12 mouse cellular contexts compared by ENCODE assay signal in the genomic region with DNA sequence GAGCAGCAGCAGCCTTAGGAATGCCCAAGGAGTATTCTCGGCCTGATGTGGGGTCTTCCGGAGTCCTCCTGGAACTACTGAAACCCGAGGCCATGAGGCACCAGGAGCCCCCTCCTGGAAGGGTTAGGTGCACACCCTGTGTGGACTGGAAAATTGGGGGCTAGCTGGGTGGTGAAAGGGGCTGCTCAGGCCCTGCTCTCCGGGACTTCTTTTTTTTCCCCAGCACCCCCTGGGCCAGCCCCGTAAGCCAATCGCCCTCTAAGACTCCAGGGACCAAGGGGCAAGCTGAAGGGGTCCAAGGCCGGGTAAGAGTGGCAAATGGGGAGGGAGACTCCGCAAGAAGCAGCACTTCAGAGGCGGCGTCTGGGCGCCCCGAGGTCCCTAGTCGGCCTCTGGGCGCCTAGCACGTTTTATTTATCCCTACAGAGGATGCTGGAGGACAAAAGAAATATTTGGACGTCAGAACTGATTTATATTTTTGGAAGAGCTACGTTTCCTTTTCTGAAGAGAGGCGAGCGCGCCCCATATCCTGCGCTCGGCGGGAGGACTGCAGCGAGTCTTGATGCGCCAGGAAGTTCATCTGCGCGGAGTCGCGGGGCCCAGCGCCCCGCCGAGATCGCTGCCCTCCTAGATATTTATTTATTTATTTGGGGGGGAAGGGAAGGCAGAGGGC. TPM values are rescaled to one million over a fixed set of nuclear protein-coding genes. Genes with fewer than 3 reads are reported as not detected.
DNase-seq lines count a peak whose midpoint lies in the region; ATAC-seq lines count a peak whose summit lies in the region.
"Had no signal": no experiment of that assay in that cellular context is flagged by ENCODE, and none has a peak within 500 bp of the region (broad histone marks: within the 10 kb centered on the region; RNA-seq: fewer than 3 reads in every experiment).

No protein-coding gene starts in this region.

- peak overlapping the region; percentile 49 for H3K4me2 ChIP-seq in heart, embryonic 13.5 days
- H3K4me2 ChIP-seq in midbrain, embryonic 11.5 days, result peak overlapping the region; percentile 0; the same call in 1 of the 2 replicates

- intact Hi-C loops in gastrocnemius, postnatal 36 days (cut with DNase I), result loop anchor here (2.0 to 10.0 kb wide), 3 partner anchors 415 to 623 kb away; no protein-coding TSS in a partner anchor

- H3K27me3 ChIP-seq in heart, embryonic 13.5 days (replicated peaks), result peaks cover 100% of the 10 kb centered on the region
- H3K27me3 ChIP-seq in hindbrain, embryonic 10.5 days (ENCODE audit: insufficient read depth, poor library complexity, severe bottlenecking), result peaks cover 100% of the 10 kb centered on the region
- peaks cover 97% of the 10 kb centered on the region for H3K27me3 ChIP-seq in midbrain, embryonic 11.5 days (ENCODE audit: control insufficient read depth, insufficient read depth, low read length)
- H3K27me3 ChIP-seq: CH12.LX had no signal

- no peak for DNase-seq in heart, adult 18-20 months
- peak; percentile 24 for DNase-seq in ES-CJ7 (ENCODE audit: low read depth, low spot score)
- DNase-seq in hindbrain, embryonic 10.5 days (ENCODE audit: low spot score), result peak; percentile 38
- DNase-seq in midbrain, embryonic 11.5 days (ENCODE audit: low spot score, missing footprints), result peak; percentile 92
- DNase-seq in thymus, postnatal 10 days (ENCODE audit: low spot score in 2 of 2), result no peak
- DNase-seq in liver, result no peak
- no peak for DNase-seq in gastrocnemius, postnatal 36 days
- DNase-seq: adrenal gland, postnatal 14 days; heart, postnatal 10 days had no signal

- no peak for ATAC-seq in heart, embryonic 13.5 days (ENCODE audit: extremely low read depth, insufficient number of reproducible peaks, low FRiP score, low TSS enrichment)
- ATAC-seq in midbrain, embryonic 11.5 days (ENCODE audit: low FRiP score), result no peak

- no peaks in the 10 kb centered on the region for H3K9me3 ChIP-seq in heart, embryonic 13.5 days
- H3K9me3 ChIP-seq in hindbrain, embryonic 10.5 days, result no peaks in the 10 kb centered on the region
- H3K9me3 ChIP-seq in midbrain, embryonic 11.5 days (ENCODE audit: control insufficient read depth, low read length), result no peaks in the 10 kb centered on the region

- no peaks in the 10 kb centered on the region for H3K36me3 ChIP-seq in heart, embryonic 13.5 days
- no peaks in the 10 kb centered on the region for H3K36me3 ChIP-seq in hindbrain, embryonic 10.5 days
- H3K36me3 ChIP-seq in midbrain, embryonic 11.5 days (ENCODE audit: control insufficient read depth, insufficient read depth, low read length), result no peaks in the 10 kb centered on the region

- H3K4me3 ChIP-seq in heart, embryonic 13.5 days, result peak overlapping the region; percentile 29
- H3K4me3 ChIP-seq in hindbrain, embryonic 10.5 days, result peak overlapping the region; percentile 36; the same call in 1 of the 2 replicates
- H3K4me3 ChIP-seq in midbrain, embryonic 11.5 days (ENCODE audit: low read depth, low read length), result no peak overlapping the region
- H3K4me3 ChIP-seq: myocyte had no signal

- H3K27ac ChIP-seq in heart, embryonic 13.5 days (replicated peaks), result no peak overlapping the region
- no peak overlapping the region for H3K27ac ChIP-seq in hindbrain, embryonic 10.5 days
- no peak overlapping the region for H3K27ac ChIP-seq in midbrain, embryonic 11.5 days (ENCODE audit: low read depth, low read length)

- H3K4me1 ChIP-seq in heart, embryonic 13.5 days, result peaks cover 30% of the 10 kb centered on the region
- peaks cover 41% of the 10 kb centered on the region for H3K4me1 ChIP-seq in hindbrain, embryonic 10.5 days (replicated peaks)
- peaks cover 5% of the 10 kb centered on the region; the same call in 1 of the 2 replicates for H3K4me1 ChIP-seq in midbrain, embryonic 11.5 days (ENCODE audit: control insufficient read depth, insufficient read depth, low read length)

- H3K9ac ChIP-seq in heart, embryonic 13.5 days, result no peak overlapping the region
- H3K9ac ChIP-seq in midbrain, embryonic 11.5 days (ENCODE audit: low read length), result no peak overlapping the region

- under 1% methylated on average over 33 of the region's 33 CpGs for WGBS in heart, embryonic 13.5 days
- WGBS in hindbrain, embryonic 10.5 days, result under 1% methylated on average over 33 of the region's 33 CpGs
- WGBS in midbrain, embryonic 11.5 days, result under 1% methylated on average over 33 of the region's 33 CpGs

RNA-seq across cellular contexts. Expression of a gene that starts 5.7 kb away (rescaled TPM):
- polyA plus RNA-seq in heart, embryonic 13.5 days (2015; fragmentation: Nextera tagmentation; extraction: Ambion mirVana), result 1.0 and 1.1 TPM in 2 replicates
- not detected for total RNA-seq in heart, adult 18-20 months (2021)
- 5.7 and 11.8 TPM in 2 replicates for polyA plus RNA-seq in hindbrain, embryonic 10.5 days (2016; fragmentation: Nextera tagmentation; extraction: Ambion mirVana)
- polyA plus RNA-seq in midbrain, embryonic 11.5 days (2014; fragmentation: Nextera tagmentation; extraction: Ambion mirVana), result 5.1 and 5.6 TPM in 2 replicates
- total RNA-seq in gastrocnemius, postnatal 36 days (2021), result not detected
- total RNA-seq: adrenal gland, postnatal 14 days; CH12.LX had no signal

Comparison
In these comparisons a context has a peak if more than half of its experiments do, and no peak if none do; other contexts are left out.
1. DNase-seq: peak in ES-CJ7 (single experiment), hindbrain, embryonic 10.5 days (single experiment) and midbrain, embryonic 11.5 days (single experiment); none in heart, adult 18-20 months (0 of 2), thymus, postnatal 10 days (0 of 2), liver (single experiment) and gastrocnemius, postnatal 36 days (0 of 2).